In genomic region chr5:44049395-44049976, GRCm38 (mm10) we compare ENCODE assay signal across 18 mouse cellular contexts. TPM values are rescaled to one million over a fixed set of nuclear protein-coding genes. Genes with fewer than 3 reads are reported as not detected.
A peak's percentile ranks its signal among the peaks of the same experiment; 100 is the strongest.
DNase-seq lines count a peak whose midpoint lies in the region; ATAC-seq lines count a peak whose summit lies in the region.
"Had no signal": no experiment of that assay in that cellular context is flagged by ENCODE, and none has a peak within 500 bp of the region (broad histone marks: within the 10 kb centered on the region; RNA-seq: fewer than 3 reads in every experiment).

No protein-coding gene starts in this region.

- H3K27me3 ChIP-seq in kidney, embryonic 16.5 days (ENCODE audit: insufficient read depth, low read length), result no peaks in the 10 kb centered on the region
- H3K27me3 ChIP-seq in lung, embryonic 16.5 days (ENCODE audit: control insufficient read depth, insufficient read depth, low read depth, low read length), result no peaks in the 10 kb centered on the region
- H3K27me3 ChIP-seq in embryonic facial prominence, embryonic 10.5 days (replicated peaks; ENCODE audit: low read depth, poor library complexity, severe bottlenecking), result no peaks in the 10 kb centered on the region
- H3K27me3 ChIP-seq in hindbrain, embryonic 16.5 days (replicated peaks; ENCODE audit: control insufficient read depth, insufficient read depth, low read length), result no peaks in the 10 kb centered on the region
- H3K27me3 ChIP-seq: forebrain, embryonic 13.5 days; kidney, embryonic 15.5 days had no signal

- ATAC-seq in kidney, embryonic 16.5 days (ENCODE audit: low FRiP score, low TSS enrichment), result peak; percentile 44; the same call in 1 of the 2 replicates
- ATAC-seq in lung, embryonic 16.5 days (ENCODE audit: low read depth), result peak; percentile 85
- ATAC-seq in megakaryocyte progenitor cell, adult 5-6 weeks (replicated peaks; ENCODE audit: poor library complexity), result peak; percentile 39; the same call in 1 of the 2 replicates
- ATAC-seq in hindbrain, embryonic 16.5 days, result no peak

- 47% methylated on average over 6 of the region's 6 CpGs for WGBS in kidney, embryonic 16.5 days
- WGBS in lung, embryonic 16.5 days, result 25% methylated on average over 6 of the region's 6 CpGs
- WGBS in embryonic facial prominence, embryonic 10.5 days, result 66% methylated on average over 6 of the region's 6 CpGs
- 73% methylated on average over 6 of the region's 6 CpGs for WGBS in hindbrain, embryonic 16.5 days

- no peak for DNase-seq in kidney, postnatal 4 days
- DNase-seq in lung, postnatal 36 days, result no peak
- no peak for DNase-seq in embryonic facial prominence, embryonic 10.5 days (ENCODE audit: low spot score)
- no peak for DNase-seq in left cerebral cortex, adult 9 months (ENCODE audit: low spot score in 2 of 2)
- DNase-seq: cerebellum, adult 2 months; cerebellum, postnatal 36 days; gastrocnemius, postnatal 14 days; left cerebral cortex, postnatal 4 days; right cerebral cortex, postnatal 14 days; spleen, adult 18-20 months had no signal

- no peak overlapping the region for H3K4me3 ChIP-seq in kidney, embryonic 16.5 days (ENCODE audit: low read length)
- H3K4me3 ChIP-seq in lung, embryonic 16.5 days (ENCODE audit: low read length), result no peak overlapping the region
- no peak overlapping the region for H3K4me3 ChIP-seq in embryonic facial prominence, embryonic 10.5 days
- H3K4me3 ChIP-seq in hindbrain, embryonic 16.5 days (ENCODE audit: low read length), result no peak overlapping the region
- H3K4me3 ChIP-seq: forebrain, embryonic 13.5 days; hindbrain, embryonic 10.5 days; kidney, embryonic 15.5 days; layer of hippocampus, adult 2 months had no signal

- no peak overlapping the region for H3K9ac ChIP-seq in kidney, embryonic 16.5 days (replicated peaks; ENCODE audit: low read length)
- H3K9ac ChIP-seq in lung, embryonic 16.5 days (ENCODE audit: low read length), result no peak overlapping the region
- H3K9ac ChIP-seq in hindbrain, embryonic 16.5 days (ENCODE audit: low read depth, low read length), result no peak overlapping the region
- H3K9ac ChIP-seq: forebrain, embryonic 13.5 days; kidney, embryonic 15.5 days had no signal

- no peaks in the 10 kb centered on the region for H3K9me3 ChIP-seq in kidney, embryonic 16.5 days (ENCODE audit: low read length)
- H3K9me3 ChIP-seq in lung, embryonic 16.5 days (ENCODE audit: control insufficient read depth, low read length), result no peaks in the 10 kb centered on the region
- H3K9me3 ChIP-seq in embryonic facial prominence, embryonic 10.5 days, result no peaks in the 10 kb centered on the region
- H3K9me3 ChIP-seq in hindbrain, embryonic 16.5 days (ENCODE audit: control insufficient read depth, low read length), result no peaks in the 10 kb centered on the region
- H3K9me3 ChIP-seq: forebrain, embryonic 13.5 days; hindbrain, embryonic 10.5 days; kidney, embryonic 15.5 days had no signal

- no peak overlapping the region for H3K4me2 ChIP-seq in kidney, embryonic 16.5 days (replicated peaks; ENCODE audit: low read depth, low read length)
- 0 out of 2 replicates have a peak overlapping the region, but pooled peaks have one; percentile 2 for H3K4me2 ChIP-seq in lung, embryonic 16.5 days (ENCODE audit: low read depth, low read length)
- H3K4me2 ChIP-seq in hindbrain, embryonic 16.5 days (ENCODE audit: low read length), result no peak overlapping the region
- H3K4me2 ChIP-seq: forebrain, embryonic 13.5 days; kidney, embryonic 15.5 days had no signal

- 0 out of 2 replicates have a peak, but pooled peaks cover 5% of the 10 kb centered on the region for H3K4me1 ChIP-seq in kidney, embryonic 16.5 days (ENCODE audit: insufficient read depth, low read length)
- H3K4me1 ChIP-seq in lung, embryonic 16.5 days (replicated peaks; ENCODE audit: control insufficient read depth, insufficient read depth, low read length), result peaks cover 10% of the 10 kb centered on the region
- H3K4me1 ChIP-seq in embryonic facial prominence, embryonic 10.5 days, result peaks cover 18% of the 10 kb centered on the region
- H3K4me1 ChIP-seq in hindbrain, embryonic 16.5 days (ENCODE audit: control insufficient read depth, insufficient read depth, low read depth, low read length), result no peaks in the 10 kb centered on the region
- H3K4me1 ChIP-seq: forebrain, embryonic 13.5 days had no signal

- peak overlapping the region; percentile 30; the same call in 1 of the 2 replicates for H3K27ac ChIP-seq in kidney, embryonic 16.5 days (ENCODE audit: low read length)
- H3K27ac ChIP-seq in lung, embryonic 16.5 days (ENCODE audit: low read length), result peak overlapping the region; percentile 59
- no peak overlapping the region for H3K27ac ChIP-seq in embryonic facial prominence, embryonic 10.5 days (replicated peaks)
- no peak overlapping the region for H3K27ac ChIP-seq in hindbrain, embryonic 16.5 days (ENCODE audit: low read depth, low read length)
- H3K27ac ChIP-seq: forebrain, embryonic 13.5 days; hindbrain, embryonic 10.5 days; kidney, embryonic 15.5 days; layer of hippocampus, adult 2 months had no signal

- peaks cover 8% of the 10 kb centered on the region; the same call in 1 of the 2 replicates for H3K36me3 ChIP-seq in kidney, embryonic 16.5 days (ENCODE audit: insufficient read depth, low read length)
- H3K36me3 ChIP-seq in lung, embryonic 16.5 days (ENCODE audit: control insufficient read depth, insufficient read depth, low read length), result no peaks in the 10 kb centered on the region
- H3K36me3 ChIP-seq in embryonic facial prominence, embryonic 10.5 days (replicated peaks), result peaks cover 65% of the 10 kb centered on the region
- H3K36me3 ChIP-seq in hindbrain, embryonic 16.5 days (ENCODE audit: control insufficient read depth, insufficient read depth, low read length), result no peaks in the 10 kb centered on the region

RNA-seq across cellular contexts. Expression of gene Prom1, which starts 52.3 kb away (rescaled TPM):
- polyA plus RNA-seq in kidney, embryonic 16.5 days (2015; fragmentation: Nextera tagmentation; extraction: Ambion mirVana), result 96.0 and 97.8 TPM in 2 replicates
- polyA plus RNA-seq in lung, embryonic 16.5 days (2015; fragmentation: Nextera tagmentation; extraction: Ambion mirVana), result 41.4 and 43.7 TPM in 2 replicates
- total RNA-seq in megakaryocyte progenitor cell, adult 5-6 weeks (2015), result 59.7 and 64.9 TPM in 2 replicates
- 42.3 and 54.7 TPM in 2 replicates for total RNA-seq in megakaryocyte progenitor cell, adult 5-6 weeks (2017)
- polyA plus RNA-seq in embryonic facial prominence, embryonic 10.5 days (2016; fragmentation: Nextera tagmentation; extraction: Ambion mirVana), result 102 and 110 TPM in 2 replicates
- 25.6 and 42.7 TPM in 2 replicates for polyA plus RNA-seq in hindbrain, embryonic 16.5 days (2015; fragmentation: Nextera tagmentation; extraction: Ambion mirVana)

Comparison
In these comparisons a context has a peak if more than half of its experiments do, and no peak if none do; other contexts are left out.
1. H3K27ac ChIP-seq: peak in kidney, embryonic 16.5 days (single experiment) and lung, embryonic 16.5 days (single experiment); none in embryonic facial prominence, embryonic 10.5 days (single experiment) and hindbrain, embryonic 16.5 days (single experiment).